Mouse (Mus musculus) left cerebral cortex, postnatal 25 days (tissue): Measurements from ENCODE around the gene Ddx43. TPM values are rescaled to one million over a fixed set of nuclear protein-coding genes. Genes with fewer than 3 reads are reported as not detected.

Experiments
- DNase-seq, 2 experiments: peaks; one replicate each; pipeline ENCODE4 v3.0.0; 2022; ENCODE audit warnings: low spot score in 2 of 2, mixed read lengths in 1 of 2
- intact Hi-C: fragments of 180-260 bp; cut with DNase I; formaldehyde crosslinking; loops from one replicate; pipeline ENCODE4 v1.15.1; 2025
- total RNA-seq, 2 experiments: library from RNA; stranded (reverse); gene quantifications; 2 replicates each; pipeline ENCODE4 v1.2.3; 2021

Ddx43 gene
- total RNA-seq, 2 experiments from 2014 or later = 0.14 TPM; not detected in 1

- no peak for DNase-seq
Observed at GRCm38 (mm10) chr9:78369349-78369748, 26.2 kb upstream of the Ddx43 start.

GRCm38 (mm10) chr9:78369786-78370185 is 25.8 kb upstream of the Ddx43 start:
- DNase-seq = no peak
- intact Hi-C loops = no loop called here

More at GRCm38 (mm10) chr9:78369349-78369748, 26.2 kb upstream of the Ddx43 start:
- intact Hi-C loops = no loop called here

GRCm38 (mm10) chr9:78371441-78371840 is 24.1 kb upstream of the Ddx43 start:
- no peak for DNase-seq
- intact Hi-C loops = no loop called here

GRCm38 (mm10) chr9:78372827-78373504 is 22.6 kb upstream of the Ddx43 start:
- DNase-seq = no peak
- intact Hi-C loops = no loop called here

GRCm38 (mm10) chr9:78374397-78374796 is 21.2 kb upstream of the Ddx43 start:
- DNase-seq = no peak
- intact Hi-C loops = no loop called here

- no peak for DNase-seq
- intact Hi-C loops = no loop called here
Observed at GRCm38 (mm10) chr9:78374885-78375389, 20.6 kb upstream of the Ddx43 start.

GRCm38 (mm10) chr9:78375486-78375885 is 20.1 kb upstream of the Ddx43 start:
- no peak for DNase-seq
- intact Hi-C loops = no loop called here

GRCm38 (mm10) chr9:78377546-78377945 is 18.0 kb upstream of the Ddx43 start:
- no peak for DNase-seq
- intact Hi-C loops = no loop called here

GRCm38 (mm10) chr9:78378113-78378785 is 17.3 kb upstream of the Ddx43 start, which contains the start of gene Ooep:
Ooep (minus strand) TSS chr9:78378725.
- peak in 1 of 2 experiments; percentile 34 for DNase-seq
- intact Hi-C loops = no loop called here

GRCm38 (mm10) chr9:78385893-78386292 is 9.7 kb upstream of the Ddx43 start:
- no peak for DNase-seq
- intact Hi-C loops = no loop called here

GRCm38 (mm10) chr9:78386947-78387346 is 8.6 kb upstream of the Ddx43 start:
- intact Hi-C loops = no loop called here
- DNase-seq = no peak

GRCm38 (mm10) chr9:78389981-78390380 is 5.6 kb upstream of the Ddx43 start:
- intact Hi-C loops = no loop called here
- no peak for DNase-seq

- no peak for DNase-seq
- intact Hi-C loops = no loop called here
Observed at GRCm38 (mm10) chr9:78393741-78394140, 1.8 kb upstream of the Ddx43 start.

- intact Hi-C loops = loop anchor here (5.0 kb wide), 1 partner anchor 48 kb away; the partner anchor contains the start of gene Cgas
- DNase-seq = peak in 1 of 2 experiments; percentile 37
Observed at GRCm38 (mm10) chr9:78394602-78395001, 975 bp upstream of the Ddx43 start.

GRCm38 (mm10) chr9:78395244-78395629 is 340 bp upstream of the Ddx43 start:
- DNase-seq = no peak
- intact Hi-C loops = loop anchor here (5.0 kb wide), 1 partner anchor 47 kb away; the partner anchor contains the start of gene Cgas

- intact Hi-C loops = loop anchor here (5.0 kb wide), 1 partner anchor 46 kb away; the partner anchor contains the start of gene Cgas
- DNase-seq = no peak
Observed at GRCm38 (mm10) chr9:78396517-78396916, 940 bp downstream of the Ddx43 start.

GRCm38 (mm10) chr9:78400570-78400969 is 5.0 kb downstream of the Ddx43 start:
- DNase-seq = no peak
- intact Hi-C loops = no loop called here

- DNase-seq = no peak
Observed at GRCm38 (mm10) chr9:78401596-78401995, 6.0 kb downstream of the Ddx43 start.

GRCm38 (mm10) chr9:78427362-78427781 is 31.8 kb downstream of the Ddx43 start:
- DNase-seq = no peak
- intact Hi-C loops = no loop called here

More at GRCm38 (mm10) chr9:78401596-78401995, 6.0 kb downstream of the Ddx43 start:
- intact Hi-C loops = no loop called here

GRCm38 (mm10) chr9:78428185-78428584 is 32.6 kb downstream of the Ddx43 start:
- DNase-seq = no peak
- intact Hi-C loops = no loop called here
